Mouse (Mus musculus): ENCODE measurements around the gene Arih2.

Arih2 gene

GRCm38 (mm10) chr9:108579344-108579690, 69.9 kb downstream of the Arih2 start:
- DNase-seq (ENCODE audit: low spot score in 2 of 2): no peak

DNA sequence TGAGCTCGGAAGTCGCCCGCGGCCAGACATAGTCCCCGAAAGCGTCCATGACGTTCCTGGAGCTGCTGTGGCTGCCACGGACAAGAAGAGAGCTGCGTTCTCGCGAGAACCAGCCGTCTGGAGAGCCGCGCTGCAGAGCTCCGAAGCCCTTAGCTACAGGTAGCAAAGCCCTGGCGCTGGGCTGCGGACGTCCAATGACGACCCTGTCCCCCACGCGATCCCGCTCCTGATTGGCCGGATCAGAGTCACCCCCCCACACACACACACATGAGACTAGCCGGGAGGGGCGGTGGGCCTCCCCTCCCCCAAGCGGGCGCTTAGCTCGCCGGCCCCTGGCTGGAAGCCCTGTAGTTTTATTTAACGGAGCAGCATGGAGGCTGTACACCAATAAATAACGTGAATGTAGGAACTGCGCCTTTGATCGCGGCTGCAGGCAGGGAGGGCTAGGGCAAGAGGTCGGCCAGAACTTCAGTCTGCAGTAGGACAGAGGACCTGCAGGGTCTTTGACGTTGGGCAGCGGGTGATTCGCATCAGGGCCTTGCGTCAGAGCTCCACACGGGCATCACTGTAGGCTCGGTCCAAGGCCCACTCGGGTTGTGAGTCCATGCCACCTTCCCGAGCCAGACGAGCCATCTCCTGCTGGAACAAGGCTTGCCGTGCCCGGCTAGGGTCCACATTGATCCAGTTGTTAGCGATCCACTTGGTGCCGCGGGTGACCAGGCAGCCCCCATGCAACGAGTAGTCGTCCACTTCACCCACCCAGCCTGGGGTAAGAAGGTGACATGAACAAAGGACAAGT, 70.4 kb downstream of the Arih2 start, which contains the start of gene Wdr6:
TSS of gene Wdr6 (minus strand) at position 195 of the 799 bp plus-strand sequence.
- DNase-seq (ENCODE audit: low spot score in 2 of 2): peak; percentile 85 to 90

GRCm38 (mm10) chr9:108577934-108578544, 71.1 kb downstream of the Arih2 start:
- no peak for DNase-seq (ENCODE audit: low spot score in 2 of 2)

GRCm38 (mm10) chr9:108577025-108577424, 72.2 kb downstream of the Arih2 start:
- no peak for DNase-seq (ENCODE audit: low spot score in 2 of 2)

DNA sequence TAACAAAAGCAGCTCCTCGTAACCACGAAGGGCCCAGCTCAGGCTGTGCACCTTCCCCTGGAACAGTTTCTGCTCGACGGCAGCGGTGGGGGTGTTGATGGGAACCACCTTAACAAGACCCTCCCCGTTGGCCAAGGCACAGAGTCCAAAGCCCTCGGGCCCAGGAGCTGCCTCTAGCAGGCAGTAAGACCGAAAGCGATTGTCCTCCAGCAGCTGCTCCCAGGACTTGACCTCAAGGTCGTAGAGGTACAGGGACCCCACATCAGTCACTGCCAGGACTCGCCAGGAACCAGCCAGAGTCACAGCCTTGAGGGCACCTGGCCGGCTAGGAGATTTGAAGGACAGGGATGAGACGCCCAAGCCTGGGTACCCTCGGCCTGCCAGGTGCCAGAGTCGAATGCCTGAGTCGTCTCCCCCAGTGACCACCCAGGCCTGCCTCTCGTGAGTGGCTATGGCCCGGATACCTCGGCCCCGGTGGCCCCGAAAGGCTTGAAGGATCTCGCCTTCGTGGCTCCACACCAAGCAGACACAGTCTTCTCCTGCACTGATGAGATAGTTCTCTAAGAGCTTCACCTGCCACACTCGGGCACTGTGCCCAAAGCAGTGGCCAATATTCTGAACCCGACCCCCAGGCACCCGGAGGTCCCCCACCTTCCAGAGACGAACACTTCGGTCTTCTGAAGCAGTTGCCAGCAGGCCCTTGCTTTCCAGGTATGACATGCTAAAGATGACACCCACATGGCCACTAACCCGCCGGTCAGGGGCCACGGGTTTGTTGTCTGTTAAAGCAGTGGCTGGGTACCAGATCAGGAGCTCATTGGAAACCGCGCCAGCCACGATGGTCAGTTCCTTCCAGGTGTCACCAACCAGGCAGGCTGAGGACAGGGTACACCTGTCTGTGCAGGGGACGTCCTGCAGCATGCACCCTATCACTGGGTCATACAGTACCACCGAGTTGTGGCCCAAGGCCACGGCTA, 73.6 kb downstream of the Arih2 start:
- DNase-seq (ENCODE audit: low spot score in 2 of 2): no peak

- DNase-seq (ENCODE audit: low spot score in 2 of 2): no peak
Measured at GRCm38 (mm10) chr9:108574921-108575320, 74.3 kb downstream of the Arih2 start.

DNA sequence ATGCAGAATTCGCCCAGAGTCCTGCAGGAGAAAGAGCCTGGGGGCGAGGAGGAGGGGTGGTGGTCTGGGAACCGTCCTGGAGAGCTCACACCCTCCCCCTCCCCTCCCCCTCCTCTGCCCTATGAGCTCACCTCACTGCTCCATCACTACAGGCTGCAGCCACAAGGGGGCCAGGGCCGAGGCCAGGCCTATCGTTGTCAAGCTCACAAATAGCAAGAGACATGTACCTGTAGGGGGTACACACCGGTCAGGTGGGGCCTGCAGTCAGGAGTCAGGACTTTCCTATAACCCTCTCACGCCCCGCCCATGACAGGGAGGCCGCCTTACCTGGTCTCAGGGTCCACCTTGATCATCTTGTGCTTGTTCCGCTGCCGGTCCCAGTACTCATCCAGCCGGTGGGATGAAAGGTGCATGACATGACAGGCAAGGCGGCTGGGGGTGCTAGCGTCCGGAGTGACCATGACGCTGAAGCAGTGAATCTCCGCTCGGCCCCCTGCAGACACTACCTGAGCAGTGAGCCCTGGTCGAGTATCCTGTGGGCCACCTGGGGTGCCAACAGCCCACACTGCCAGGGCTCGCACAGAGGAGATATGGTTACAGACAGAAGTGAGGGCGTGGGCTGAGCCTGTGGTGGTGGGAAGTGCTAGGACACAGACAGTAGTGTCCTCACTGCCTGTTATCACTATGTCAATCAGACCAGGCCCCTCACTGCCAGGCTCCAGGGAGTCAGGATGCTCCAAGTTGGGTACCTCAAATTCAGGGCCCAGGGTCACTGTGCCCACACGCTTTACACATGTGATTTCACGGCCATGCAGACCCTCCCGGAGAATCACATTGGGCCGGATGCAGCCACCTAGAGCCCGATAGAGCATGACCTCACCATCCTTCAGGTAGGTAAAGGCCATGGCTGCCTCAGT, 75.2 kb downstream of the Arih2 start:
- DNase-seq (ENCODE audit: low spot score in 2 of 2): no peak

- no peak for DNase-seq (ENCODE audit: low spot score in 2 of 2)
Measured at GRCm38 (mm10) chr9:108572321-108572720, 76.9 kb downstream of the Arih2 start.

- no peak for DNase-seq (ENCODE audit: low spot score in 2 of 2)
Measured at GRCm38 (mm10) chr9:108571401-108571973, 77.7 kb downstream of the Arih2 start.

DNA sequence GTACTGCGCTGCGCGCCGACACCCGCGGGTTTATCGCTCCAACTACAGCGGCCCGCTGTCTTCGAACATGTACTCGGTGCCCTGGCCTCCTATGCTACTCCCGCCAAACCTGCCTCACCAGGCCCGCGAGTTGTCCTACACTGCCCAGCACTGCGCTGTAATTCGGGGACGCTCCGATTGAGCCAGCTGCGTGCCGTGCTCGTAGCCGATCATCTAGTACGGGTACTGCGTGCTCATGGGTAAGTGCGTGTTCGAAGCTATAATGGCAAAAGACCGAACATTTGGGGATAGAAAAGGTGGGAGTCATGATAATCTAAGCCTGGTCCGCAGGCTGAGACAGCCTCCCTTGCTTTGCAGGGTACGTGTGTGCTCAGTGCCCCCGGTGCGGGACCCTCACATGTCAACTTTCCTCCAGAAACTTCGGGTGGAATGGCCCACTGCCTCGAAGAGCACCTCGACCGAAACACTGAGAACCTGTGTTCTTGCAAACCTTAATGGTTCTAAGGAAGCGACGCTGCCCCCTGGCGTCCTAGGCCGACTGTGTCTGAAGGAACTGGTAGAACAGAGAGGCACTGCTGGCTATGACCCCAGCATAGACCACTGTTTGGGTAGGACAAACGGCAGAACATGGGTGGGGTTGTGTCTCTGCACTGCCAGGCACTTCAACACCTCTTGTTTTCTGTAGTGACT, 78.8 kb downstream of the Arih2 start:
- DNase-seq (ENCODE audit: low spot score in 2 of 2): no peak

DNA sequence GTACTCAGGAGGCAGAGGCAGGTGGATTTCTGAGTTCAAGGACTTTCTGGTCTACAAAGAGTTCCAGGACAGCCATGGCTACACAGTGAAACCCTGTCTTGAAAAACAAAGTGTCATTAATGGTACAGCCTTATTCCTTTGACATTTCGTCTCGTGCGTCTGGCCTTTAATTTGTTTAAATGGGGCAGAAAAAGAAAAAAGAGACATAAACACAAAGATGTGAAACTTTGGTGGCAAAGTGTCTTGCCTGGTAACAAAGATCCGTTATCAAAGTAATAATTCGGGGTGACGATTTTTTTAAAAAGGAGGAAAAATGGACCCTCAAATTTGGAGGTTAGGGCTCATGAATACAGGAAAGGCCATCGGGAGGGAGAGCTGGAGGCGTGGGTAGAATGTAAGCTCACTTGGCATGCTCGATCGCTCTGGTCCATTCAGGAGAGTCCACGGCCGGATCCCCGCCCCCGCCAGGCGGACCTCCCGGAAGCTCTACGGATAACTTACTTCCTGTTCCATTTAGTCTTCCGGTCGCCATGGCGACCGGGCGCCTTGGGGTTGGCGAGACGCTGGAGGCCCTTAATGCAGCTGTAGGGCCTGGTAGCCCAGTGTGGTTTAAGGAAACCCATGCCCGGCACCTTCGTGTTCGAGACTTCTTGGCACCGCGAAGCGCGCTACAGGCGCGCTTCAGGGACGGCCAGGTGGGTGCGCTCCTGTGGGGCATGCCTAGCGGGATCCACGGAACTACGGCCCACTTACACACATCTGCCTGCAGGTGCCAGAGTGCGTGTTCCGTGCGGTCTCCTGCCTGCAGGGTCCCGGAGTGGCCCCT, 79.6 kb downstream of the Arih2 start, which contains the start of gene Dalrd3:
TSS of gene Dalrd3 (plus strand) at position 506 of the 826 bp plus-strand sequence.
- peak; percentile 93 to 94 for DNase-seq (ENCODE audit: low spot score in 2 of 2)

GRCm38 (mm10) chr9:108568511-108568921, 80.7 kb downstream of the Arih2 start:
- no peak for DNase-seq (ENCODE audit: low spot score in 2 of 2)

- no peak for DNase-seq (ENCODE audit: low spot score in 2 of 2)
Measured at GRCm38 (mm10) chr9:108567931-108568419, 81.2 kb downstream of the Arih2 start.

DNA sequence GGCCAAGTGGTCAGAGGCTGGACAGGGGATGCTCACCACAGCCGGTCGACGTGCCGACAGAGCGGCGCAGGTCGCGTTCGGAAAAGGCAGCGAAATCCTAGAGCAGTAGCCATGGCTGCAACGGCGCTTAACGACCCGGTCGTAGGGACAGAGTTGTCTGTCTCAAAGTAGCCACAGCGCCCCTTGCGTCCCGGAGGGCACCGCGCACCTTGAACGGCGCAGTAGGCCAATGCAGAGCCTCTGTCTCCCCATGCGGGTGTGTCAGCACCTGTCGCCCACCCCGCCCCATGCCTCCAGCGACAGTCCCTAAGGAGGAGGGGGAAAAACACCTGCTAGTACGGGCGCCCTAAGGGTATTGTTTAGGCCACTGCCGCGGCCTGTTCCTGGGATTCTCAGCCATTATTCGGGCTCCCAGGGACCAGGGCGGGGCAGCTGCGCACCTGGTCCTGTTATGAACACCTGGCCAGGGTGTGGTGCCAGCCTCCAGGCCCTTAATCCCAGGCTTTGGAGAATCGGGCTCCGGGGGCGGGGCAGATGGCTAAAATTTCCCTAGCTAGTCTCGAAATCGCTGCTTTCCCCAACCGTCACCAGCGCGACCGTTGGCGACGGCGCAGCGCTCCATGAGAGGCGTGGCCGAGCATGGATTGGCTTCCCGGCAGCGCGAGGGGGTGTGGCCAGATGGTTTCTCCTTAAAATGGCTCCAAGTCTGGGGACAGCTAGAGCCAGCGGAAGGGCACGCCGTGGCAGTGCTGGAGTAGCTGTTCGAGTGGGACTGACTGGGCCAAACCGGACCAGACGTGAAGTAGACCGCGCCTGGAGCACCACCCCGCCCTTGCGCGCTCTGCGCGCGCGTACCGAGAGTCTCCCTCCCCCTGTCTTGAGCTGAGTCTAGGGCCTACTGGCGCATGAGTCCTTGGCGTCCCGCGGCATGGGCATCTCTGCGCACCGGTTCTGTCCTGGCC, 82.1 kb downstream of the Arih2 start, which contains the start of gene Ndufaf3:
TSS of gene Ndufaf3 (minus strand) at position 620 of the 962 bp plus-strand sequence.
- DNase-seq (ENCODE audit: low spot score in 2 of 2): peak; percentile 93 to 95

DNA sequence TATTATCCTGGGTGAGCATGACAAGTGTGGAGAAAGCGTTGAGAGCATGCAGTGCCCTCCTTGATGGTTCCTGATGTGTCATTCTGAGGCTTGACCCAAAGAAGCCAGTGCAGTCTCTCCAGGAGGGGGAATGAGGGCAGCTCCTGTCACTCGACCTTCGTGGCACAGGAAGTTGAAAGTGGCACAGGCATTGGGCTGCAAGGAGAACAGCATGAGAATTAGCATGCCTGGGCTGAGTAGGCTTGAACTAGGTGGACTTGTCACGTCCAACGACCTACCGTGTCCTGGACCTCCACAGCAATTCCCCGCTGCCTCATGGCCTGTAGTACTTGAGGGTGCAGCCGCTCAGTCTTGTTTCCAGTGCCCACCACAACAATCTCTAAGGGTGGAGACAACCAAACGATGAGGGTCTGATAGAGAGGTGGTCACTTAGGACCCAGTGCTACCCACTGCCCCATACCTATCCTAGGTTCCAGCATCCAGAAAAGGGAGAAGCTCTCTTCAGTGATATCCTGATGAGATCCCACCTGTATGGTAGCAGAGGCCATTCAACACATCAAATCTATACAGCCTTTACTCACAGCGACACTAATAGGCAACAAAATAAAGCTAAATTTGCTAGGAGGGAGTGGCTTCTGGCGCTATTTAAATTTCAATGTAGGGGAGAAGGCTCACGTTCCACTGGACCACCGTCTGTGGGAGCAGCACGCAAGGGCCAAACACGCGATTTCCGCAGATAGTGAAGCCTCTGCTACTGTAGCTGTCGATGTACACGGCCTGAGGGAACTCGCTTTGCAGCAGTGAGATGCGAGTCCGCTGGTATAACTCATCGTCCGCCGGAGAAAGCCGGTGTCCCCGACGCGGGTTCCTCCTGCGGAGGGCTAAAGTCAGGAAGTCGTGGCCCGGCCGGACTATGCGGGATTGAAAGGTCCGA, 83.0 kb downstream of the Arih2 start:
- DNase-seq (ENCODE audit: low spot score in 2 of 2): no peak

DNA sequence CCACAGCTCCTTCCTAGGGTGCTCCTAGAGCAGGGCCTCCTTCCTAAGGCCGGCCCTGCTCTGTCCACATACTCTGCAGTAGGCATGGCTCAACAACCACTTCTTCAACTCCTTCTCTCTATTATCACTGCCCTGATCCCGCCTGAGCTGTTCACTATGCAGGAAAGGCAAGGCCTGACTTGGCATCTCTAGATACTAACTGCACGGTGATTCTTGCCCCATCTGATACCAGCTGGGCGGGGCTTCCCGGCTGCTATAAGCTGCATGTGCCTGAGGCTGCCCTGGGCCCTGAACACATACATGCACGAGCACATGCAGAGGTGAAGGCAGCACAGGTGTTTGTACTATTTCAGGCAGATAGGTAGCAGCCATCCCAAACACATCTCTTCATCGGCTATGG, 85.1 kb downstream of the Arih2 start:
- no peak for DNase-seq (ENCODE audit: low spot score in 2 of 2)
